Mouse (Mus musculus) liver, embryonic 14.5 days (tissue): ENCODE measurements around the gene Adgrl2.

ENCODE experiments used
- CTCF ChIP-seq: IDR thresholded peaks from 2 replicates; pipeline ENCODE4 v1.5.1; 2016; ENCODE audit warnings: antibody characterized with exemption, low read depth, control low read depth
- EP300 ChIP-seq: IDR thresholded peaks from 2 replicates; pipeline ENCODE4 v1.6.1; 2016; ENCODE audit warnings: antibody characterized with exemption, low read depth

GRCm38 (mm10) chr3:148933160-148933559 lies 57.2 kb downstream of the Adgrl2 start:
- TF ChIP-seq CTCF (no peak), EP300 (no peak)
